Mouse (Mus musculus) retina, adult 2 months (tissue): ENCODE results near the gene Mprip.
A peak's percentile ranks its signal among the peaks of the same experiment; 100 is the strongest.
"Not testable (repeated sequence)": the region's sequence is repeated elsewhere in the genome, so short reads cannot be mapped to it uniquely, and the experiment has no call there.

Experiments used
- DNase-seq: peaks from one replicate; pipeline ENCODE4 v3.0.0-alpha.2; 2012; ENCODE audit warnings: low read depth, low spot score

The Mprip gene

DNA sequence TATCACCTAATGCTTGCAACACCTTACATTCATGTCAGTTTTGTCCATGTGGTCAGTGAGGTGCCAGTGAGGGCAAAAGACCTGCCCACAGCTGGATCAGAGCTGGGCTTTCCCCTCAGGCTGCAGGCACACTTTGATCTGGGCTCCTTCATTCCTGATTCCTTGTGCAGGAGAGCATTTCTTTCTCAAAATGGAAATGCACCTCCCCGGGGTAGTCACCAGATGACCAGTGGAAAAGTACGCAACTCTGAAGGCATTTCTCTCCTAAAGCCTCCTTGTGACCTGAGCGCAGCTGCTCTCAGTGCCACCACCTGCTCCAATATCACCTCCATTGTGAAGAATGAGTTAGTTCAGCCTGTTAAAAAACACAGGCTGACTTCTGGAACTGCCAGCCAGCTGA is at the start of gene Mprip:
Mprip (plus strand) TSS at position 301 of the 400 bp plus-strand sequence.
- no peak for DNase-seq

DNA sequence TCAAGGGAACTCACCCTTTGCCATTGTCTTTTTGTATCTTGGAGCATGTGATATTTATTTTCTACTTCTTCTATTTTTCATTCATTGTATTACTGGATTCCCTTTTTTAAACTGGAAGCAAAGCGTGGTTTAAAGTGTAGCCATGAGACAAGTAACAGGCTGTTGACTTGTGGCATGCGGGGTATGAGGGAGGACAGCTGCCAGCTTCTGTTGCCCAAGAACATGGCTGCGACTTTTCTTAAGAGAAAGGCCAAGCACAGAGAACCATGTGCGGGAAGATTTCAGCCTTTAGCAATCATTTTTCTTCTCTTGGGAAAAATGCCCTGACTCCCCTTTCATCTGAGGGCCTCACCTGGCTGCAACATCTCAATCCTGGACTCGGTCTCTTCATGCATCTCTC is 49.5 kb upstream of the Mprip start:
- DNase-seq: no peak

DNA sequence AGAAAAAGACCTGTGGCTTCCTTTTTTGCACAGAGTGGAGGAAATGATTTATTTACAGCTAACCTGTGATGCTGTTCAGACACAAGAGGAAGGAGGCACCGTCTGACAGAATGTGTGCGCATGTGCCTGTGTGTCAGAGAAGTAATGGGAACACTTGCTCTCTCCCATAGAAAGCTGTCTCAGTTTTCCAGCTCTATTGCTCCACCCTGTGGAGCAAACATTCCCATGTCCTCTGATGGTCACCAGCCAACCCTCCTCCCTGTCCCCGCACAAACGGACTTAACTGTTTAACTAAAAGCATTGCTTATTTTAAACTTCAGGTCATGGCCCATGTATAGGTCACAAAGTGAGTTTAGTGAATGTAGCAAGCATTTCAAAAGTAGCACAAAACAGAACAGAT is 47.0 kb upstream of the Mprip start:
- DNase-seq: no peak

DNA sequence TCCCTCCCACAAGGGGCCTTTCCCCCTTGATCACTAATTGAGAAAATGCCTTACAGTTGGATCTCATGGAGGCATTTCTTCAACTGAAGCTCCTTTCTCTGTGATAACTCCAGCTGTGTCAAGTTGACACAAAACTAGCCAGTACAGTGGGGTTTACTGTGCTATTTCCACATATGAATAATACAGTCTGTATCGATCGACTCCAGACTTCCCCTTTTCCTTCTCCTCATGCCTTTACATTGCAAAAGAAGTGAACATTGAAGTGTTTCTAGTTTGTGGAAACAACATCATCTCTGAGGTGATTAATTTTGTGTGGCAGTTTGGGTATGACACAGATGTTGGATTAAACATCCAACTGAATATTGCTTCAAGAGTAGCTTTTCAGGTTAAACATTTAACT is 44.1 kb upstream of the Mprip start:
- DNase-seq: not testable (repeated sequence)

DNA sequence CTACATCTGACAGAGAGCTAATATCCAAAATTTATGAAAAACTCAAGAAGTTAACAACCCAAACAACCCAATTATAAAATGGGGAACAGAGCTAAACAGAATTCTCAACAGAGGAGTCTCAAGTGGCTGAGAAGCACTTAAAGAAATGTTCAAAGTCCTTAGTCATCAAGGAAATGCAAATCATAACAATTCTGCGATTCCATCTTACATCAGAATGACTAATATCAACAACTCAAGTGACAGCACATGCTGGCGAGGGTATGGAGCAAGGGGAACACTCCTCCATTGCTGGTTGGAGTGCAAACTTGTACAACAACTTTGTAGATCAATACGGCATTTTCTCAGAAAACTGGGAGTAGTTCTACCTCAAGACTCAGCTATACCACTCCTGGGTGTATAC is 38.9 kb upstream of the Mprip start:
- no peak for DNase-seq

DNA sequence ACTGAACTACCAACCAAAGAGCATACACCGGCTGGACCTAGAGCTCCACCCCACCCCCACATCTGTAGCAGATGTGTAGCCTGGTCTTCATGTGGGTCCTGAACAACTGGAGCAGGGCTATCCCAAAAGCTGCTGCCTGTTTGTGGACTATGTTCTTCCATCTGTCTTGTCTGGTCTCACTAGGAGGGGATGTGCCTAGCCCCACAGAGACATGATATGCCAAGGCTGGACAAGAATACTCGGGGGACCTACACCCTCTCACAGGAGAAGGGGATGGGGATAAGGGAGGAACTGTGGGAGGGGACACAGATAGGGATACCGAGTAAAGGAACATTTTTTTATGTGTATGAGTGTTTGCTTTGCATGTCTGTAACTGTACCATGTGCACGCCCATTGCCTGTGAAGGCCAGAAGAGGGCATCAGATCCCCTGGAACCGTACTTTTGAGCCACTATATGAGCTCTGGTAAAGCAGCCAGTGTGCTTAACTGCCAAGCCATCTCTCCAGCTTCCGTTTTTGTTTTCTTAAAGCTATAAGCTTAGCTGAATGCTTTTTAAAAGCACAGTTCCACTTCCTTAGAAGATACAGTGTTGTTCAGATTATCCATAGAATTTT is 37.0 kb upstream of the Mprip start:
- DNase-seq: peak; percentile 23

DNA sequence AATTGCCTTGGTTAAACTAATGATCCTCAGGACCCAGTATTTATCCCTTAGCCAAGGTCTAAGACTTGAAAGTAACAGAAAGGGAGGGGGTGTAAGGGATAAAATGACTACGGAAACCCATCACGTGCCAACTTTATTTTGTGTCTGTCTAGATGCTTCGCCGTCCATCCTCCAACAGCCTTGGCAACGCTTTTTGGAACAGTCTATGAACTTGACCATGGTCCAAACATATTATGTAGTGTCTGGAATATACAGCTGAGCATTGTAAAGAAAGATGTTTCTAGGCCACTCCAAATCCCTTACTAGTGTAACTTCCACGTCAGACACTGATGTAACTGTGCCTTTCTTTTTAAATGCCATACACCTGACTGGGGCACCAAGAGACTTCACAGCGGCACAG is 34.9 kb upstream of the Mprip start:
- DNase-seq: no peak

DNA sequence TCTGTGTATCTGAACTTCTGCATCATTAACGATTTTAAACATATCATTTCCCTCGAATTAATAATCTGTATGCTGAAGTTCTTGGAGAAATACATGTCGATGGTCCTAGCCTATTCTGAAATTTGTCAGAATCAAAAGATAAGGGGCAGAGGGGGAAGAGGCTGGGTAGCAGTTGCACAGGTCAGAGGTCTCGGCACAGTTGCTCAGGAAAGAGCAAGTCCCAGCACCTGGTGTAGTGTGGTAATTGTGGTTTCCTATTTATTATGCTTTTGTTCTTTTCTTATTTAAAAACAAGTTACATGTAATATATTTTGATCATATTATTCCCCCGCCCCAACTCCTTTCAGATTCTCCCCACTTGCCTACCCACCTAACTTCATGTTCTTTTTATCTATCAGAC is 32.9 kb upstream of the Mprip start:
- no peak for DNase-seq

DNA sequence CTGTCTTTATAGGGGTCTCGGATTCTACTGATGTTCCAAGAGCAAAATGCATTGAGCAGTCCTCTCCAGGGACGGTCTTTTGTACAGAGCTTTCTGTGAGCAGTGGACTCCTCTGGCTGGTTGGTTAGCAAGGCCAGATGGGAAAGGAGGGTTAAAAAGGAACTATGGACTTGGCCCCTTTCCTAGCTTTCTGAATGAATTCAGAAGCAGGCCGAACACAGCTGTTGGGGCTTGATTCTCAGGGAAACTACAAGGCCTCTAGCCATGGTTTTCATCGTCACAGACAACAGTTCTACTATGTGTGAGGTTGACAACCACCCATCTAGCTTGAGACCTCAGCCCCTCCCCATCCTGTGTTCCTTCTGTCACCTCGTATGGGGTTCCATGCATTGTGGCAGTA is 31.2 kb upstream of the Mprip start:
- no peak for DNase-seq

DNA sequence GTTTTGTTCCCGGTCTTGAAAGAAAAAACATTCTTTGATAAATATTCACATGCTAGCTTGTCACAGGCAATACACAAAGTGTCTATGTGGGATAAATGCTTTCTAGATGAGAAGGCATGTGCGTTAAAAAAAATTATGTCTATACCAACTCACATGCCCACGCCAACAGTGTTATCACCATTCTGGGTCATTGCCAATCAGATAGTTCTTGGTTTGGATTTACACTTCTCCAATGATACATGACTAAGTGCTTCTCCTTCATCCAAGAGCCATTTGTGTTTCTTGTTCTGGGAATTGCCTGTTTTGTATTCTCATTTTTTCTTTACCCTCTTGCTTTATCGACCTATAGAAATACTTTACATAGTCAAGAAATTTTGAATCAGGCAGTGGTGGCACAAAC is 29.1 kb upstream of the Mprip start:
- DNase-seq: no peak

DNA sequence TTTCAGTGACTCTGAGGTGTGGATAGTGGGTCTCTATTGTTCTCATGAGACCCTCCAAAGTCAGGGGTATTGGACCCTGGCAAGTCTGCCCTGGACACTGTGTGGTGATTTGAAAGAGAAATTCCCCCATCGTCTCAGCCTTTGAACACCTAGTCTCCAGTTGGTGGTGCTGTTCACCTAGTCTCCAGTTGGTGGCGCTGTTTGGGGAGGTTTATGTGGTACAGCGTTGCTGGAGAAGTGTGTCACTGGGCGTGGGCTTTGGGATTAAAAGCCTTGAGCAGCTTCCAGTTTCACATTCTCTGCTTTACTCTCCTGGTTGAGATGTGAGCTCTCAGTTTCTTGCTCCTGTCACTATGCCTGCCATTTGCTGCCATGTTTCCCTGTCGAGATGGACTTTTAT is 28.1 kb upstream of the Mprip start:
- DNase-seq: peak; percentile 38

DNA sequence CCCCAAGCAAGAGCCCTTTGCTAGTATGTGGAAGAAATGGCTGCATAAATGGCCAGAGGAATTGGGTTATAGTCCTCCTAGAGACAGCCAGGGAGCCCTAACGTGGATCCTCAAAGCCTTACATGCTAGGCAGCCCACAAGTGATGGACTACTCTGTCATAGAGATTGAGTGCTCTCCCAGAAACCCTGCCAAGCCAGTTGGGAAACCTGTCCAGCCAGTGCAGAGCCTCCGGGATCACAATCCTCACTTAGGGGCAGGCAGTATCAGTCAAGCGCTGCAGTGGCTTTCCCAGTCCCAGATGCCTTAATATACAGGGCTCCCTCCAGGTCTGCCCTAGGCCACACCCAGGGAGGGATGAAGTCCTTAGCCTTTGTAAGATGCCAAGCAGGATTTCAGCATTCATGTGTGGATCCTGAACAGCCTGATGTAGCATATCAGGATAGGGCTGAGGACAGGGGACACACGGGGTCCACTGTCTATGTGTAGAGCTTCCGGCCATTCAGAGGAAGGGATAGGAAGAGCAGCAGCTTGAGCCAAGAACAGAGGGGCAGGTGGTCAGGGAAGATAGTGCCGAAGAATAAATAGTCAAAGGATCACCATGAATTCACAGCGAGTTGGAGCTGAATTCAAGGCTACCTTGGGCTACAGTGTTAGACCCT is 27.0 kb upstream of the Mprip start:
- DNase-seq: no peak

DNA sequence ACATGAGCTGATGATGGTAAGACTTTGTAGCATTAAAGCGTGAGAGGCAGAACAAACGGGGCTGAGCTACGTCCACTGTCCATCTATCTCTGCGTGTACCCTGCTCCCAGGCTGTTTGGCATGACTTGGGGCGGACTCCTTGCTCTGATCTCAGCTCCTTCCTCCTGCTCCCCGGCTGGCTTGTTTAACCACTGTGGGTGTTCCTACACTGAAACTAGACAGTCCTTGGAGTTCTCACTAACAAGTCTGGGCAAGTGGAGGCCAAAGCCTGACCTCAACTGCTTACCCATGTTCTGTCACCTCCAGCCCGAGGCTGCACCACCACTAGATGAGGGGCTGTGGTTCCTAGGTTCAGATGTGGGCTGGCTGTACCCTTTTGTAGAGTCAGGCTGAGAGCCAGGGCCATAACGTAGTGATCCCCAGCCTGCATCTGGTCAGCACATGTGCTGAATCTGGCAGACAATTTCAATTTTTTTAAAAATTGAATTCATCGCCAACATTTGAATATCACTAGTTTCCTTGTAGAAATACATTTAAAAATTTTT is 25.8 kb upstream of the Mprip start:
- DNase-seq: no peak

DNA sequence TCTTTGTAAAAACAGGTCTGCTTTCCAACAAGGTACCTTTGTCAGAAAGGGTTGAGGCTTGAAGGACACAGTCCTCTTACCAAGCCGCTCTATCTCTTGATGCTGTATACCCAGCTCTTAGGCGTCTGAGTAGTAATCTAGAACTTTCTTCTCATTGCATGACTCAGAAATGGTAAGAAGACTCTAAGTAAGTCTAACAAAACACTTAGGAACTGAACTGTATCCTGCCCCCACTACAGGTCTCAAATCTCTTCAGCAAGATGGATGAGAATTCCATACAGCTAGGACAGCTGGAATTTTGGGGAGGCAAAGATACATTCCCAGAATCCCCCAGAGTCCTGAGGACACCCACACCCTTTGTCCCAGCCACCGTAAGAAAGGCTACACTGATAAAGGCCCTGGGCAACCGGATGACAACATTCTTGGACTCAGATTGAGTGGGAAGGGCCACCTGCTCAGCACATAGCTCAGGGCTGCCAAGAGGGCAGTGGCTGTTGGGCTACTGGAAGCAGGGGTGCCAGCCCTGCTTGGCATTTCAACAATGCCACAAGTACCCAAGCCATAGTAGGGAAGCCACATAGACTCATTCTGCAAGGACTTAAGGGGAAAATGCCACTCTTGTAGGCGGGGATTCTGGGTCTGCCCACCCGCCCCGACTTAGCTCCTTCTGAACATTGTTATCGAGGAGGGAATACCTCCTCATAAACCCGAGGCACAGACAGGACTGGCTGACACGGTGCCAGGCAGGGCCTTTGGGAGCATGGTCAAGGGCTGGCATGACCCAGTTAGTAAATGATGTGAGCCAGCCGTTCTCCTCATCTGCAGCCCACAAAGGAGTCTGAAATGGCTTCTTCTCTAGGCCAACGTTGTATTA is 25.0 kb upstream of the Mprip start:
- no peak for DNase-seq

DNA sequence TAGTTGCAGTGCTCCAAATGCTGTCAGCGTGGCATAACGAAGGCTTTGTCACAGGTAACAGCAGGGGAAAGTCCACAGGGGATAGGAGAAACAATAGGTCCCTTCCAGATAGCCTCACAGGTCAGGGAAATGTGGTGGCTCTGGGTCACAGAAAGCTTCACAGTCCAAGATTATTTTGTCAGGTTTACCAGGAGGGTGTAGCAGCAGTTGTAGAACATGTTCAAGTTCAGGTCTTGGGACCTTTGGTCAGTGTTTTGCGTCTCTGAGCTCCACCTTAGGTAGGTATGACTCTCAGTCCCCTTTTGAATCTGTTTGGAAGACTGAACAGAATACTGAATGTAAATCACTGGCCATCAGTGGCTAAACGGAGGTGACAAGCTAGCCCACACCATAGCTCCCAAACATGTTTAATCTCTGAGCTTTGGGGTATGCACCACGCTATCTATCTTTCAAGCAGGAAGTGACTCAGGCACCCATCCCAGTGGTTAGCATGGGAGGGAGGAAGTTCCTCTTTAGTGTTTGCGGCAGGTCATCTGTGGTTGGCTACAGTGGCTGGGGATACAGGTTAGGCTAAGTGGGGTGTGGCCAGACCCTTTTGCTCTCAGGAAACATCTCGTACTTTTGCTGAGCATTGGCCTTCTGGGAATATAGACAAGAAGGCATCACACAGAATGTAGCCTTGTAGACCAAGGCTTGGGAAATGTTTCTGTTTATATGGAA is 24.2 kb upstream of the Mprip start:
- DNase-seq: no peak

DNA sequence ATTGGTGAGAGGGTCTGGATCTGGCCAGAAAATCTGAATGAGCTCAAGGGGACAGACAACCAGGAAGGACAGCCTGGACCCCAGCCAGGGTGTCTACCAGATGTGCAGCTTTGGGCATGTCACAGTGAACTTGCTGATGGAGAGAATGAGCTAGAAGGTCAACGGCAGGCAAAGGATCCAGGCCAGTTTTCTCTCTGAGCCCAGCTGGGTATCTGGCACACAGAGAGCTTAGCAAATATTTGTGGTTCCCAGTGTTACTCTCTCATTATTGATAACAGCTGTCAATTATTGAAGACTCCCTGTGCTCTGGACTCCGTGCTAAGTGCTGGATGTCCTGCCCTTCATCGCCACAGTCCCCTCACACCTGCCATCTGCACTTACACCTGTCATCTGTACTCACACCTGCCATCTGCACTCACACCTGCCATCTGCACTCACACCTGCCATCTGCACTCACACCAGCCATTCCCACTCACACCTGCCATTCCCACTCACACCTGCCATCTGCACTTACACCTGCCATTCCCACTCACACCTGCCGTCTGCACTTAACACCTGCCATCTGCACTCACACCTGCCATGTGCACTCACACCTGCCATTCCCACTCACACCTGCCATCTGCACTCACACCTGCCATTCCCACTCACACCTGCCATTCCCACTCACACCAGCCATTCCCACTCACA is 21.0 kb upstream of the Mprip start:
- DNase-seq: no peak

DNA sequence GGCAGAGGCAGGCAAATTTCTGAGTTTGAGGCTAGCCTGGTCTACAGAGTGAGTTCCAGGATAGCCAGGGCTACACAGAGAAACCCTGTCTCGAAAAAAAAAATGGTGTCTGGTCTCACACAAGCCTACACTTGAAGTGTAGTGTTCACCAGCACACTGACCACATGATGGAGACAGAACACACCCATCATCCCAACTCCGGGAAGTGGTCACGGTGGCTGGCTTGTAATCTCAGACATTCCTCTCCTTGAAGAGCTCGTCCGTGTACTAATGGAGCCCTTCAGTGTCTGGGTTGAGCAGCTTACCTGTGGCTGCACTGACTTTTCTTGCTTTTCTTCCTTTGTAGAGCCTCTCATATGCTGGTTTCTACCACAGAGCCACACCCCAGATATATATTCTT is 19.9 kb upstream of the Mprip start:
- DNase-seq: no peak

DNA sequence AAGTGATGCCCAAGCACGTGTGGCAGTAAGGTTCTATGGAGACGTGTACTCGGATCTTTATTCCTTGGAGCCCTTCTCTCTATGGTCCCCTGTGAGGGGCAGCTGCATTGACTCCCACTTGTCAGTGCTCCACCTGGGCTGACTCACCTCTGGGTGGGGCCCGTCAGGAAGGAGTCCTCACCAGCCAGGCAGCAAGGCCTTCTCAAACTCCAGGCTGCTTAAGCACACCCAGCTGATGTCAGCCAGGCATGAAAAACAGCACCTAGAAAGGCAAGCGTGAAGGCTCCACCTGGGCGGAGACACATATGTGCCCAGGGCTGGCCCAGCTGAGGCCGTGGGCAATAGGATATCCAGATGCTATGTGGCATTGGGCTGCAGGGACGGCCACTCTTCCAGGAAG is 18.7 kb upstream of the Mprip start:
- no peak for DNase-seq

DNA sequence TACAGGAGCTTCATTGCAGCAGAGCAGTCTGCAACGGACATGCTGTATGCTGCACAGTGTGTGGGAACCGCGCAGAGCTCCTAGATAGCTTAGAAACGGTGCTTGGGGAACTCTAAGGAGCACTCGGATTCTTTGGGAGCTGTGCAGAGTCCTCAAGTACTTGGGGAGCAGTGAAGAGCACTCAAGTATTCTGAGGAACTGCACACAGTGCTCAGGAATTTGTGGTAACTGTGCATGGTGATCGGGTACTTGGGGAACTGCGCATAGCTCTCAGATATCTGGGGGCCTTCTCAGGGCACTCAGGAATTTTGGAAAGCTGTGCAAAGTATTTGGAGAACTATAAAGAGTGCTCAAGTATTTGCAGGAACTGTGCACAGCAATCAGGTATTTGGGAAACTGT is 16.1 kb upstream of the Mprip start:
- DNase-seq: no peak

DNA sequence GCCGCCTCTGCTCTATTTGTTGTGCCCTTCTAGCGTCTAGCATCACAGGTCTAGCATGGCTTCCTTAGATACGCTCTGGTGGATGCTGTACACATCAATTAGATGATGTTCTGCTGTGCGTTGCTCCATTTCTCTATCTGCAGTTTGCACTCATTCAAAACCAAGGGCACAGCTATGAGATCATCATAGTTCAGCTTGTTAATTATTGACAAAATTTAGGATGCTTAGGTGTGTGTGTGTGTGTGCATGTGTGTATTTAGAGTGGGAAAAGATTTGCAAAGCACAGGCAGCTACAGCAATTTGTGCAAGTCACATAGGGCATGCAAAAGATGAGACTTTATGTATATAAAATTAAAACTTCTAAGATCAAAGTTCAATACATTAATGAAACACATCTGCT is 12.0 kb upstream of the Mprip start:
- DNase-seq: no peak

DNA sequence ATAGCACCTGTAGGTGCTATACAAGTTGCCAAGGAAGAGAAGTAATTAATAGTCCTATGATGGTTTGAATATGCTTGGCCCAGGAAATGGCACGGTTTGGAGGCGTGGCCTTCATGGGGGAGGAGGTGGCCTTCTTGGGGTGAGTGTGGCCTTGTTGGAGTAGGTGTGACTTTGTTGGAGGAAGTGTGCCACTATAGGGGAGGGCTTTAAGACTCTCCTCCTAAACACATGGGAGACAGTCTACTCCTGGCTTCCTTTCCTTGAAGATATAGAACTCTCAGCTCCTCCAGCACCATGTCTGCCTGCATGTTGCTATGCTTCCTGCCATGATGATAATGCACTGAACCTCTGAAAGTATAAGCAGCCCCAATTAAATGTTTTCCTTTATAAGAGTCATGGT is 8.1 kb upstream of the Mprip start:
- DNase-seq: no peak
